ENCODE assay signal across 8 mouse cellular contexts in the genomic region with DNA sequence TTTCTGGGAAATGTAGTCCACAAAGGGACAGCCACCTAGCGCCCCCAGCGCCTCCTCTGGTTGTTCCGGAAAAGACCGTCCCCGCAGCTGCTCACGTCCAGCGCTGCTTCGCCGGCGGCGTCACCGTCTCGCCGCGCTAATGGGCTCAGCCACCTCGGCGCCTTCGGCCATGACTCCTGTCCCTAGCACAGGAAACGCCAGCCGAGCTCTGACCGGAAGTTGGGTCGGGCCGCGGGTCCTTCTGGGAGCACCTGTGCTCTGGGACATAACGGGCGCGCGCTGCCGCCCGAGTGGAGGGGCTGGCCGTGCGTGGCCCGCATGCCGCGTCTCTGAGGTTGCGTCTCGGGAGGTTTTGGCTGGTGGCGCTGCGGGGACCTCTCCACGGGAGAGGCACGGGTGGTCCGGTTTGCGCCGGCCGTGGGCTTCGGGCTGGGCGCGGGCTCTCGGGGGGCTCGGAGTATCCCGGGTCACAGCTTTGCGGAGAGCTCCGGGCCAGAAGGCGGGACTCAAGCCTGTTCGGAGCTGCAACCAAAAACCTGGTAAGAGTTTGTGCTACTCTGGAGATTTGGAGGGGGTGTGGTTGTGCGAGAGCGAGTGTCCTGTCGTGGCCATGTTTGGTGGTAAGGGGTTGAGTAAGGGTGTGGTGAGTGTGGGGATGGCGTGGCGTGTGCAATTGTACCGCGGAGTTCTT. TPM values are rescaled to one million over a fixed set of nuclear protein-coding genes. Genes with fewer than 3 reads are reported as not detected.
DNase-seq lines count a peak whose midpoint lies in the region; ATAC-seq and TF ChIP-seq lines count a peak whose summit lies in the region.

Gene Zfp568 (plus strand): TSS at position 266 of the 691 bp plus-strand sequence.

- peak; percentile 83 for TF ChIP-seq CTCF in liver, embryonic 14.5 days (IDR thresholded peaks at IDR 0.05; ENCODE audit: low read depth)
- TF ChIP-seq CTCF in stomach, postnatal 0 days (IDR thresholded peaks at IDR 0.05; ENCODE audit: low read depth): peak; percentile 74

- H3K27me3 ChIP-seq in forebrain, embryonic 10.5 days (ENCODE audit: poor library complexity, severe bottlenecking): no peaks in the 10 kb centered on the region
- no peaks in the 10 kb centered on the region for H3K27me3 ChIP-seq in heart, embryonic 15.5 days
- H3K27me3 ChIP-seq in liver, embryonic 14.5 days (ENCODE audit: control insufficient read depth, insufficient read depth, low read length): no peaks in the 10 kb centered on the region
- H3K27me3 ChIP-seq in neural tube, embryonic 11.5 days (ENCODE audit: control insufficient read depth, insufficient read depth, low read length): no peaks in the 10 kb centered on the region
- no peaks in the 10 kb centered on the region for H3K27me3 ChIP-seq in stomach, postnatal 0 days (ENCODE audit: control insufficient read depth, insufficient read depth, low read length)

- H3K9me3 ChIP-seq in forebrain, embryonic 10.5 days: peaks cover 9% of the 10 kb centered on the region
- no peaks in the 10 kb centered on the region; the same call in 1 of the 2 replicates for H3K9me3 ChIP-seq in heart, embryonic 15.5 days (replicated peaks)
- no peaks in the 10 kb centered on the region for H3K9me3 ChIP-seq in liver, embryonic 14.5 days (ENCODE audit: control insufficient read depth, low read length)
- no peaks in the 10 kb centered on the region for H3K9me3 ChIP-seq in neural tube, embryonic 11.5 days (ENCODE audit: control insufficient read depth, low read length)
- H3K9me3 ChIP-seq in stomach, postnatal 0 days (ENCODE audit: control insufficient read depth, low read length): no peaks in the 10 kb centered on the region

- peak within 1 kb of the TSS; percentile 87 for H3K4me3 ChIP-seq in forebrain, embryonic 10.5 days
- H3K4me3 ChIP-seq in heart, embryonic 15.5 days: peak within 1 kb of the TSS; percentile 80
- peak within 1 kb of the TSS; percentile 69 to 97 for H3K4me3 ChIP-seq in liver, embryonic 14.5 days (ENCODE audit: insufficient read depth in 1 of 2, low read depth in 2 of 2, low read length in 2 of 2)
- peak within 1 kb of the TSS; percentile 82 for H3K4me3 ChIP-seq in neural tube, embryonic 11.5 days (ENCODE audit: low read depth, low read length)
- peak within 1 kb of the TSS; percentile 83 for H3K4me3 ChIP-seq in stomach, postnatal 0 days (ENCODE audit: low read depth, low read length)

- WGBS in forebrain, embryonic 10.5 days: under 1% methylated on average over 62 of the region's 62 CpGs
- WGBS in heart, embryonic 15.5 days: under 1% methylated on average over 62 of the region's 62 CpGs
- under 1% methylated on average over 62 of the region's 62 CpGs for WGBS in liver, embryonic 14.5 days (ENCODE audit: insufficient replicate concordance)
- WGBS in neural tube, embryonic 11.5 days: under 1% methylated on average over 61 of the region's 62 CpGs
- under 1% methylated on average over 62 of the region's 62 CpGs for whole genome bisulfite sequencing in stomach, postnatal 0 days

- peak; percentile 60 for DNase-seq in c-Kit-negative CD71-positive TER-119-positive erythroid progenitor cells, embryonic 14.5 days (ENCODE audit: low read depth, low spot score)
- DNase-seq in forebrain, embryonic 10.5 days (ENCODE audit: extremely low spot score, low spot score): peak; percentile 96
- DNase-seq in kidney, postnatal 25 days: peak; percentile 94 to 98
- peak; percentile 65 to 72 (median 67) for DNase-seq in liver, embryonic 14.5 days (ENCODE audit: low read depth in 3 of 3, low spot score in 3 of 3)
- peak; percentile 96 for DNase-seq in neural tube, embryonic 11.5 days (ENCODE audit: low spot score)
- peak; percentile 95 for DNase-seq in stomach, postnatal 0 days (ENCODE audit: low spot score)

- no peak for TF ChIP-seq EP300 in liver, embryonic 14.5 days (IDR thresholded peaks at IDR 0.05; ENCODE audit: low read depth)
- peak; percentile 58 for TF ChIP-seq EP300 in stomach, postnatal 0 days (optimal IDR thresholded peaks at IDR 0.05)

- peaks cover 34% of the 10 kb centered on the region for H3K4me1 ChIP-seq in forebrain, embryonic 10.5 days
- peaks cover 38% of the 10 kb centered on the region for H3K4me1 ChIP-seq in heart, embryonic 15.5 days (replicated peaks)
- peaks cover 9 to 11% of the 10 kb centered on the region in 2 experiments; a peak in 3 of 4 replicates for H3K4me1 ChIP-seq in liver, embryonic 14.5 days (replicated peaks; ENCODE audit: control insufficient read depth in 2 of 2, insufficient read depth in 2 of 2, low read length in 1 of 2)
- H3K4me1 ChIP-seq in neural tube, embryonic 11.5 days (ENCODE audit: control insufficient read depth, insufficient read depth, low read length): peaks cover 10% of the 10 kb centered on the region
- H3K4me1 ChIP-seq in stomach, postnatal 0 days (replicated peaks; ENCODE audit: control insufficient read depth, insufficient read depth): 0 out of 2 replicates have a peak, but pooled peaks cover 3% of the 10 kb centered on the region

- H3K36me3 ChIP-seq in forebrain, embryonic 10.5 days (replicated peaks): peaks cover 33% of the 10 kb centered on the region
- H3K36me3 ChIP-seq in heart, embryonic 15.5 days: peaks cover 27% of the 10 kb centered on the region
- peaks cover 7% of the 10 kb centered on the region for H3K36me3 ChIP-seq in liver, embryonic 14.5 days (replicated peaks; ENCODE audit: control insufficient read depth, insufficient read depth, low read depth)
- H3K36me3 ChIP-seq in neural tube, embryonic 11.5 days (ENCODE audit: control insufficient read depth, insufficient read depth, low read length): peaks cover 6% of the 10 kb centered on the region
- peaks cover 5% of the 10 kb centered on the region; the same call in 1 of the 2 replicates for H3K36me3 ChIP-seq in stomach, postnatal 0 days (ENCODE audit: control insufficient read depth, insufficient read depth, low read length)

- peak within 1 kb of the TSS; percentile 97 for H3K27ac ChIP-seq in forebrain, embryonic 10.5 days
- peak within 1 kb of the TSS; percentile 99 for H3K27ac ChIP-seq in heart, embryonic 15.5 days
- H3K27ac ChIP-seq in liver, embryonic 14.5 days: peak within 1 kb of the TSS; percentile 42
- H3K27ac ChIP-seq in neural tube, embryonic 11.5 days (ENCODE audit: low read depth, low read length): peak within 1 kb of the TSS; percentile 88
- peak within 1 kb of the TSS; percentile 96 for H3K27ac ChIP-seq in stomach, postnatal 0 days (replicated peaks)

- H3K4me2 ChIP-seq in heart, embryonic 15.5 days: peak within 1 kb of the TSS; percentile 61
- H3K4me2 ChIP-seq in liver, embryonic 14.5 days (ENCODE audit: low read depth): peak within 1 kb of the TSS; percentile 82
- peak within 1 kb of the TSS; percentile 66 for H3K4me2 ChIP-seq in neural tube, embryonic 11.5 days (ENCODE audit: low read depth)
- H3K4me2 ChIP-seq in stomach, postnatal 0 days (replicated peaks; ENCODE audit: low read depth): peak within 1 kb of the TSS; percentile 73

- ATAC-seq in CD4-positive, CD25-positive, alpha-beta regulatory T cell, adult 4 months: peak; percentile 85
- ATAC-seq in heart, embryonic 15.5 days (replicated peaks; ENCODE audit: insufficient number of reproducible peaks, insufficient read depth, low FRiP score, low read depth): peak; percentile 96
- peak; percentile 86 for ATAC-seq in liver, embryonic 14.5 days (ENCODE audit: insufficient read depth)
- ATAC-seq in neural tube, embryonic 11.5 days (ENCODE audit: insufficient read depth, low FRiP score, low TSS enrichment): peak; percentile 96
- ATAC-seq in stomach, postnatal 0 days (ENCODE audit: low FRiP score, low TSS enrichment): peak; percentile 96

- H3K9ac ChIP-seq in heart, embryonic 15.5 days: peak within 1 kb of the TSS; percentile 94
- H3K9ac ChIP-seq in liver, embryonic 14.5 days (replicated peaks): peak within 1 kb of the TSS; percentile 69
- H3K9ac ChIP-seq in neural tube, embryonic 11.5 days (ENCODE audit: low read length): peak within 1 kb of the TSS; percentile 87
- peak within 1 kb of the TSS; percentile 76 for H3K9ac ChIP-seq in stomach, postnatal 0 days (ENCODE audit: low read length)

RNA-seq across cellular contexts. Expression of gene Zfp568, which starts in this region (rescaled TPM):
- 1 to 10 TPM; 2.1 to 2.8 TPM for polyA plus RNA-seq in CD4-positive, CD25-positive, alpha-beta regulatory T cell, adult 4 months (2017; shearing (Covaris generic))
- 22.7 and 25.0 TPM in 2 replicates for polyA plus RNA-seq in forebrain, embryonic 10.5 days (2016; fragmentation: Nextera tagmentation; extraction: Ambion mirVana)
- polyA plus RNA-seq in heart, embryonic 15.5 days (2015; fragmentation: Nextera tagmentation; extraction: Ambion mirVana): 16.2 and 22.4 TPM in 2 replicates
- 4.5 and 6.1 TPM in 2 replicates for polyA plus RNA-seq in liver, embryonic 14.5 days (2012; rRNA removed)
- polyA plus RNA-seq in liver, embryonic 14.5 days (2014; fragmentation: Nextera tagmentation; extraction: Ambion mirVana): 7.0 and 8.2 TPM in 2 replicates
- polyA plus RNA-seq in neural tube, embryonic 11.5 days (2014; fragmentation: Nextera tagmentation; extraction: Ambion mirVana): 19.5 and 21.5 TPM in 2 replicates
- polyA plus RNA-seq in stomach, postnatal 0 days (2015; fragmentation: Nextera tagmentation; extraction: Ambion mirVana): 3.7 and 5.3 TPM in 2 replicates

Comparison
In these comparisons a context has a peak if more than half of its experiments do, and no peak if none do; other contexts are left out.
1. Peak in every context shown above with its lines: DNase-seq, ATAC-seq, H3K4me3 ChIP-seq and H3K27ac ChIP-seq.
2. H3K27ac ChIP-seq: peak in every context shown above with its lines; median percentile 99 in heart, embryonic 15.5 days; 97 in forebrain, embryonic 10.5 days; 96 in stomach, postnatal 0 days; 88 in neural tube, embryonic 11.5 days; 42 in liver, embryonic 14.5 days.